Mouse (Mus musculus) brain, adult 2 months (tissue): ENCODE results near the gene Mybpc3.

Source experiments
- DNase-seq: peaks from one replicate; pipeline ENCODE4 v3.0.0; 2011; ENCODE audit warnings: low read depth, low spot score

Gene Mybpc3

GRCm38 (mm10) chr2:91117585-91118275, at the start of gene Mybpc3:
TSS of gene Mybpc3 (plus strand) at chr2:91118144.
- no peak for DNase-seq

DNA sequence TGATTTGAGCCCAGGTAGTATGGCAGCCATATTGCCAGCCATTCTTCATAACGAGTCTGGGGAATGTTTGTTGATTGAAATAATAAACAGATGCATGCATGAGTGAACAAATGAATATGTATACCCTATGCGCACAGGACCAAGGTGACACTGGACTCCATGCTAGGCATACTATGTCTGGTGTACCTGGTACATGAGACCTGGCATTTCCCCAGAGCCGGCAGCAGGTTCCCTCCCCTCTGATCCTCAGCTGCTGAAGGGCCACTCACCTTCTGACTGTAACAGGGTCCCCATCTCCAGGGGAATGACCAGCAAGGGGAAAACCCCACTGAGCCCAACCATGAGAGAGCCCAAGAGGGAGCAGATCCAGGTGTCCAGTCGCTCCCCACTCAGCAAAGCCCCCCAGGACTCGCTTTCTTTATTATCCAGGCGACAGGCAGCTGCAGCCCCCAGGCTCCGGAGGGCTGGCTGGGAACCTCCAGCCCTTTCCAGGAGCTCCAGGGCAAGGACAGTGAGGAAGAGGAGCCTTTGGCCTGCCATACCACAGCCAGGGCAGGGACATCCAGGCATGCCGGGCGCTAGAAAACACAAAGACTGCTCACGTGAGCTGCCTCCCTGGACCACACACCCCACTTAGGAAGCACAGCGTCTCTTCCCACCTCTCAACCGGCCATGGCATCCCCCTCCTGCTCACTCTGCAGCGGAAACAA, 49.6 kb upstream of the Mybpc3 start:
- DNase-seq, result no peak

GRCm38 (mm10) chr2:91068872-91069165, 49.1 kb upstream of the Mybpc3 start:
- DNase-seq, result no peak

- peak; percentile 53 for DNase-seq
Observed at GRCm38 (mm10) chr2:91069306-91070000, 48.5 kb upstream of the Mybpc3 start.

- peak; percentile 97 for DNase-seq
Observed at GRCm38 (mm10) chr2:91070076-91070800, 47.7 kb upstream of the Mybpc3 start, which contains the start of gene Slc39a13. TSS of gene Slc39a13 (minus strand) at chr2:91070417.

DNA sequence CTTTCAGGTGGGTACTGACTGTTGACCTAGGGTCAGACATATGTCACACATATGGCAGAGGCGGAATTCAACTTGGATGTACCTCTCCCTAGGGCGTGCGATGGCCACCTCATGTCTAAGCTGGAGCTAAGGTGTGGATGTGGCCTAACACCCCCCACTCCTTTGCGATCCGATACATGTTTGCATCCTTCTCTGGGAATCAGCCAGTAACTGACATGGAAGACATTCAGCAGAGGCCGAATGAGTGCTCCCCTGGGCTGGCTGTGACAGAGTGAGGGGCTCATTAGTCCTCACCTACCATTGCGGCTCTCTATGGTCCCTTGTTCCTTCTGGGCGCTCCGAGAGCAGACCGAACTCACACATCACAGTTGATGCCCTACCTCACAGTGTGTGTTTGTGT, 46.9 kb upstream of the Mybpc3 start:
- DNase-seq, result no peak

GRCm38 (mm10) chr2:91072092-91072491, 45.9 kb upstream of the Mybpc3 start:
- no peak for DNase-seq

DNA sequence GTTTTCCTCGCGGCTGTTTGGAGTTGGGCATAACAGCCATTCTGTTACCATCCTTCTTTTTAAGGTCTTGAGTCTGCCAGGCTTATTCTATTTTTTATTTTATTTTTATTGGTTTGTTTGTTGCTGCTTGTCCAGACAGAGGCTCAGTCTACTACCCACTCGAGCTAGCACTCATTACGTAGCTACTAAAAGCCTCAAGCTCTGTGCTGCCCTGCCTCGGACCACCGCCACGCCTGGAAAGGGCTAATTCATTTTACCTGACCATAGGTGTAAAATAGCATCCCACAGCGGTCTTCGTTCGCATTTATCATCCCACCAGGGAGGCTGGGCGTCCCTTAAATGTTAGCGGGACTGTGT, 40.0 kb upstream of the Mybpc3 start:
- no peak for DNase-seq

DNA sequence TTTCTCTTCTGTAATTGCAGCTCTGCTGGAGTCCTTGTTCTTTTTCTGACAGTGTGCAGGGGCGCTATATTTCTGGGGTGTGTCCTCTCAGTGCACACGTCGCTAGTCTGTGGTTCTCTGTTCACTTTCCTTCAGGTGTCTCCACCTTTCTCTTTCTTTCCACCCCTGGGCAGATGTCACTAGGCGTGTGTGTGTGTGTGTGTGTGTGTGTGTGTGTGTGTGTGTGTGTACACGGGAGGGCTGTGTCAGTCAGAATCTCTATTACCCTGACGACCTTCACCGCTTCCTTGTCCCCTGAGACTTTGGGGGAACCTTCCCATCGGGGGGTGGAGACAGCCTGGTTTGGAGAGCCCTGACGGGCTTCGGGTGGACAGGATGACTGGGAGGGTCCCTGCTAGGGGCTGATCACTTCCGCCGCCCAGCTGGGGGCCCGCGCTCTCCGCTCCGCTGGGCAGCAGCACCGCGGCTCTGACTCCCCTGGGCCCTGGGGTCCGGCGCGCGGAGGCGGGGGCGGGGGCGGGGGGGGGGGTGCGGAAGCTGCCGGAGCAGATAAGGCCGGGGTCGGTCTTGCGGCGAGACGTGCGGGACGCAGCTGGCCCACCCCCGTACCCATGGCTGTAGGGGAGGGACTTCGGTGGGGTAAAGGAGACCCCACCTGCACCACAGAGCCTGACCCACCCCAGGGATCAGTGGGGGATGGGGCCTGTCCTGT, 39.5 kb upstream of the Mybpc3 start:
- peak; percentile 34 for DNase-seq

- DNase-seq, result no peak
Observed at GRCm38 (mm10) chr2:91079026-91079384, 38.9 kb upstream of the Mybpc3 start.

DNA sequence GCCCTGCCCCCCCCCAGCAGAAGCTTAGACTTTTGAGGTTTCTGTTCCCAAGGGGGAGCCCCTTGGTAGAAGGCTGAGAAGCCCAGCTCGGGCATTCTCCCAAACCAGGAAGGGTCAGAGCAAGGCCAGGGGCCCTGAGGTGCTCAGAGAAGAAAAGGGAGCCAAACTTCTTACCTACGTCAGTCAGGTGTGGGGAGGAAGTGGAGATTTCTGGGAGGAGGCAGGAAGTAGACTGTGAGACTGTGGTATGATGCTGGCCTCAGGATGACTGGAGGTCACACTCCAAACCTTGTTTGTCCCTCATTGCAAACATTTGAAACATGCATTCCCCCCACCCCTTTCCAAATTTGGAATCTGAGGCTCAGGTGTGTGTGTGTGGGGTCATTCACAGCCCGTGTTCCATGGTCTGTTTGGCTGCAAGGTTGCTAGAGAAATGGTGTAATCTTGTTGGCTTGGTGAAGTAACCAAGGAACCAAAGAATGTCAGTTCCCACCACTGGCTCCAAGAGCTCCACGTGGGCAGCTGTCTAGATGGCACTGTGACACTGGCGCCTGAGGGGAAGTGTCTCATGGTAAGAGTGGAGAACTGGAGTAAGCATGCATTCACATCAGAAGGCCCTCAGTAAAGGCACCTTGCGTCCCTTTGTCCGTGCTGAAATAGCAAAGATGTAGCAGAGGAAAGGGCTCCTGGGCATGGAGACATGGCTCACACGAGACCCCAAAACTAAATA, 37.0 kb upstream of the Mybpc3 start:
- DNase-seq, result peak; percentile 36

DNA sequence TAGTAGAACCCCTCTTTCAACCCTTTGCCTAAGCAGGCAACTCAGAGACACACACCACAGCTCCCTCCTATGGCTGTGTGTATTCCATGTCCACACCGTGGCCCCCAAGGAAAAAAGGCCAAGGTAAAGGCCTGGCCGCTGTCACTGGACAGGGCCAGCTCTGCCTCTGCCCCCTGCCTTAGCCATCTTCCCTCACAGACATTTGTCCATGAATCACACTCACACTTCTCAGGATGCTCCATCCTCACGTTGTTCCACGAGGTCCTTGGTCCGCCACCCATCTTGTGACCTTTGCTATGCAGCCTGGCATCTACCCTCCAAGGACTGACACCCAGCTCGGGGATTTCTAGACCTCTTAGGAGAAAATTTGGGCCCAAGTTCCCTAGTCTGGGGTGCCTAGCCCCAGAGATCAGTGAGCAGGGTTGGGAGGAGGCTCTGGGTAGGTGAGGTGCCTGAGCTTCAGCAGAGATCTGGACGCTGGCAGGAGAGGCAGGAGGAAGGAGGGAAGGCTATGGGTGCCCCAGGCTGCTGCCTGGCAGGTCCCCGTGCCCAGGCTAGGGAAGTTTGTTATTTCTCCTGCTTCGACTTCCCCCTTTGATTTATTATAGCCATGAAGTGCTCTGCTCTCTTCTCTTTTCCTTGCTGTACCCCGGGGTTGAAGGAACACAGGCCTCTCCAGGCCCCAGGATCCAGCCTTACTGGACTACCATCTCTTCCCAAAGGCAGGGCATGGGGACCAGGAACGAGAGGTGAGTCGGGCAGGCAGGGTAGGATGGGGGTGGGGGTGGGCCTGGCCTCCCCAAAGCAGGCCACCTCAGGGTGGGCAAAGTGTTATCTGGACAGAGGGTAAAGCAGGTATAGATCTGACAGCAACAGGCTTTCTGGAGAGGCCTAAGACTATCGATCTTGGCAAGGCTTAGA, 35.9 kb upstream of the Mybpc3 start, which contains the start of gene Spi1:
Gene Spi1, plus strand, starts transcription at position 616 of the 921 bp plus-strand sequence.
- DNase-seq, result no peak

DNA sequence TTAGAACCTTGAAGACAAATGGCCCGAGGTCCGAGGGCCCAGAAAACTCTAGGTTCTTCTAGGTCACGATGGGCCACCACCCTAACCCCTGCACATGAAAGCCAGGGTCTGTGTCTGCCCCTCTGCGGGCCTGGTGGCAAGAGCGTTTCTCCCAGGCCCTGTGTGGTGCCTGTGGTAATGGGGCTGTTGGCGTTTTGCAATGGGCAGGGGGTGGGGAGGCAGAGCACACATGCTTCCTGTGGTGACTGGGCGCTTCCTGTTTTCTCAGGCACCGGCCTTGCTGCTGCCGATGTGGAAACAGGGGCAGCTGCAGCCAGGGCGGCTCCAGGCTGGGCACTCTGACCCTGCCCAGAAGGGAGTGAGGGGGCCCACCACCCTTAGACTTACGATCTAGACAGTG, 35.1 kb upstream of the Mybpc3 start:
- DNase-seq, result peak; percentile 43

DNA sequence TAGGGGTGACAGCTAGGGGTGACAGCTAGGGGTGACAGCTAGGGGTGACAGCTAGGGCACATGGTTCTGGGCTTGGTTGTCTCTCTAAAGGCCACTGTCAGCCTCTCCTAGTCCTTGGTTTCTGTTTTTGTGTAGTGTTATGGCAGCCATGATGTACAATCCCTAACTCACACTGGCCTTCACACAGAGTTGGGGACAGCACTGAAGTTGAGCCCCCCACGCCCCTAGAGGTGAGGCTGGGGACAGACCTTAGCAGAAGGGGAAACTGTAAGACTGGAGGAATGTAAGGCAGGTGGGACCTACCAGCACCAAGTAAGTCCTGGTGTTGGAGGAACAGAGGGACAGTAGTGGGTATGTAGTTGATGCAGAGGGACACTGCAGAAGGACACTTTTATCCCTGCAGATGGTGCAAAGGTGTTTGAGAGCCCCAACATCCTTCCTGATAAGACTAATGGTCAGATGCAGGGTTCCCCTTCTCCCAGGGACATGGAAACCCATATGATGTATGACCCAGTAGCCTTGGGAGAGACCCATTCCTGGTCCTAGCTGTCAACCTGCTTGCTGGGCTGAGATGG, 34.5 kb upstream of the Mybpc3 start:
- DNase-seq, result no peak

DNA sequence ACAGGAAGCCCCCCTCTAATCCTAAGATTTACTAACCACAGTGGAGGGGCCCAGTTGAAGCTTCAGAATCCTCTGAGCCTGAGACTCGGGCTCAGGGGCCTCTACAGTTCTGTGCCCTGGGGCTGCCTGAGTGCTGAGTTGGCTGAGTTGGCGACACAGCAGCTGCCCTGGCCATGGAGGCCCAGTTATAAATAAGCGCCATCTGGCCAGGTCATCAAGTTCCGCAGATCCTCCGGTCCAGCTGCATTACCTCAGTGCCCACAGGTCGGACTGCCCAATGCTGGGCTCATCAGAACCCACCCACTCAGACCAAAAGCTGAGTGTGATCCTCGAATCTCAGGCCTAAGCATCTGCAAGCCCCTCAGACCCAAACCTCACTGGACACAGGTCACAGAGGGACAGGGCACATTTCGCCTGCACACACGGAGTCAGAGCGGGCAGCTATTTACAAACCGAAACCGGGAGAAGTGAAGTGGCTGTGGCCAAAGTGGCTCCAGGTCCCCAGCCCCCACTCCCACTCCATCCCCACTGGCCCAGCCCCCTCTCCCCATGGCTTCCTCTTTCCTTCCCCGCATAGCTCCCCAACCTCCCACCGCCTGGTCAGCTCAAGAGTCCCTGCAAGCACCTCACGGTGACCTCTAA, 33.6 kb upstream of the Mybpc3 start:
- peak; percentile 46 for DNase-seq

DNA sequence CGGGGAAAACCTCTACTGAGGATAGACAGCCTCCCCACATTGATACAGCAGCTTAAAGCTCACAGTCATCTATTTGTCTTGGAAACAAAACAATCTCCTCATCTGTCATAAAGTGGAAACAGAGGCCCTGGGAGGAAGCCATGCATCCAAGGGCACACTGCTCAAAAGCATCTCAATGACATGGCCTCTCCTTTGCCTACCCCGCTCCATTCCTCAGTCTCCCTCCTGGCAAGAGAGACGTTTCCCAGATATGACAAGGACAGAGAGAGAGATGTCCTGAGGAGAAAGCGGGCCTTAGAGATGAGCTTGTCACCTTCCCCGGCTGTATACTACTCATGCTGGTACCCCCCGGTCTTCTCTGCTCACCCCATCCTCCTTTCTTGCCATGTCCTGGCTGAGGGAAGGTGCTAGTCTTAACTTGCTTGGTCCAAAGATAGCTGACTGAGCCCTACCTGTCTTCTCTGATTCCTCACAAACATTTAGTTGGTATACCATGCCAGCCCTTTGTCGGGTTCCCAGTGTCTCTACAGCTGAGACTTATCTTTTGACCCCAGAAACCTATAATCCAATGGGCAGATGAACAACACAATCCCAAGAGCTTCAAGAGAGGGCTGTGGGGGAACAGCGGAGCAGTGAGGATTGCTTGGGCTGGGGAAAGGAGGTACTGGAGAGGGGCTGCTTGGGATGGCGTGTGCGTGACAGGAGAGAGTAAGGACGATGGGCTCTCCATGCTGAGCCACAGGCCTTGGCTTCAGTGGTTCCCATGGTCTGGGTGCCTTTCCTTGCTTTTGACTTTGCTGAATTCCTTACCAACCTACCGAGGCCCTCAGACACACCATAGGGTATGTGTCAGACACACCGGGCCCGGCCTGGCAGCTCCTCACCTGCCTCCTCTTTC, 32.2 kb upstream of the Mybpc3 start:
- no peak for DNase-seq

DNA sequence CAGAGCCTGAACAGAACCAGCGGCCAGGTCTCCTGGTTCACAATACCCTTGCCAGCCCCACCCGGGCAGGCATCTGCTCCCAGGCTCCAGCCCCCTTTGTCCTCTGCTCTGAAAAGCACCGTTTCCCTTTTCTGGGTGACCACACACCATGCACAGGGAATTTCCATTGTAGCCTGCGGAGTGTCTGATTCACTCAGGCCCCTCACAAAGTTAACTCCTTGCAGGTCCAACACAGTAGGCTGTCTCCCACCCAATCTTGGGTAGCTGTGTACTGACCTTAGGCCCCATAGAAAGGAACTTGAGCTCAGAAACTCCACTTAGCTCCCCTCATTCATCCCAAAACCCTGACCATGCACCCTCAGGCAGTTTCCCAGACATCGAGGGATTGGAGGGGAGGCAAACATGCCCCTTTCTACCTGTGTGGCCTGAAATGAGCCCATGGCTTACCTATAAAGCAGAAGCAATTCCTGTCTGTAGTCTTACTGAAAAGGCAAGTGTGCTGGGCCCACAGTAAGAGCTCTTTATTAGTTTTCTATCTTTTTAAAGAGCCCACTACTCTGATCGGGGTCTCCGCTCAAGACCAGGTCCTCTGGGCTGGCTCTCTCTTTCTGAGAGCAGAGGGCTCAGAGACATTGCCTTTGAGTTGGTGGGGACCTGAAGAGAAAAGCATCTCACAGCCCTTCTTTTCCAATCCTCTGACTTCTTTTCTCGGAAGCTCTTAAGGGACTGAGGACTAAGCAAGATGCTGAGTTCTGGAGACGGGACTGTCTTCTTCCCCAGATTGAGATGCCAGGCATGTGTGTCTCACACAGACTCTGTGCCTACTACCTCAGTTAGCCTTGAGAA, 31.3 kb upstream of the Mybpc3 start:
- no peak for DNase-seq
